In the genomic region with DNA sequence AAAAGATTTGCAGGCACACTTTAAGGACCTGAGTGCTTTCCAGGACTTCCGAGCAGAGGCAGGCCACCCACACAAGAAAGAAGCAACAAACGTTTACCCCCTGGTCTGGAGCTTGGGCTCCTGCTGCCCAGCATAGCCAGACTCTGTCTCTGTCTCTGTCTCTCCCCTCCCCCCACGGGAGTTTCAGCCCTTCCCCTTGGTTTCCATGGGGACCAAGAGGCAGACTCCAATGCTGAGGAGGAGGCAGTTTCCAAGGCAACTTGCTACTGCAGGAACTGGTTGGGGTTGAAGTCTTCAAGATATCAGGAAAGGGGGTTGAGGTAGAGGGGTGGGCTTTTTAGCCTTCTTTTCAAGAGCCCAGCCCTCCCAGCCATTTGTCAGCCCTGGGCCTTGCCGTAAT, we compare ENCODE assay signal across 9 mouse cellular contexts. TPM values are rescaled to one million over a fixed set of nuclear protein-coding genes. Genes with fewer than 3 reads are reported as not detected.
DNase-seq lines count a peak whose midpoint lies in the region; ATAC-seq and TF ChIP-seq lines count a peak whose summit lies in the region.
"Had no signal": no experiment of that assay in that cellular context is flagged by ENCODE, and none has a peak within 500 bp of the region (broad histone marks: within the 10 kb centered on the region; RNA-seq: fewer than 3 reads in every experiment).

No protein-coding gene starts in this region.

- peaks cover 18% of the 10 kb centered on the region for H3K4me1 ChIP-seq in forebrain, embryonic 12.5 days
- H3K4me1 ChIP-seq in neural tube, embryonic 15.5 days: peaks cover 19% of the 10 kb centered on the region

- H3K4me3 ChIP-seq in forebrain, embryonic 12.5 days (replicated peaks): no peak overlapping the region
- no peak overlapping the region for H3K4me3 ChIP-seq in layer of hippocampus, adult 2 months
- no peak overlapping the region for H3K4me3 ChIP-seq in neural tube, embryonic 15.5 days (replicated peaks)

- no peaks in the 10 kb centered on the region for H3K9me3 ChIP-seq in forebrain, embryonic 12.5 days
- no peaks in the 10 kb centered on the region for H3K9me3 ChIP-seq in neural tube, embryonic 15.5 days (replicated peaks)

- no peak for TF ChIP-seq CTCF in layer of hippocampus, adult 2 months (conservative IDR thresholded peaks at IDR 0.05)

- DNase-seq in brain, embryonic 18.5 days (ENCODE audit: low read depth, low spot score): peak; percentile 78
- DNase-seq in layer of hippocampus, adult 2 months (ENCODE audit: low spot score in 2 of 2): peak; percentile 58 to 84
- no peak for DNase-seq in heart, adult 11 months
- DNase-seq in urinary bladder, postnatal 14 days (ENCODE audit: low spot score): no peak
- DNase-seq: cerebellum, adult 8-10 months had no signal

- no peak overlapping the region; the same call in 1 of the 2 replicates for H3K27ac ChIP-seq in forebrain, embryonic 12.5 days
- H3K27ac ChIP-seq in layer of hippocampus, adult 2 months: peak overlapping the region; percentile 84
- H3K27ac ChIP-seq in neural tube, embryonic 15.5 days (replicated peaks): no peak overlapping the region
- H3K27ac ChIP-seq: liver, embryonic 14.5 days had no signal

- no peaks in the 10 kb centered on the region for H3K36me3 ChIP-seq in forebrain, embryonic 12.5 days (replicated peaks)
- no peaks in the 10 kb centered on the region for H3K36me3 ChIP-seq in neural tube, embryonic 15.5 days

- peak; percentile 43 for ATAC-seq in forebrain, embryonic 12.5 days (ENCODE audit: low FRiP score)
- peak; percentile 23; the same call in 1 of the 2 replicates for ATAC-seq in neural tube, embryonic 15.5 days (ENCODE audit: low FRiP score)
- ATAC-seq in megakaryocyte, adult 5-6 weeks (ENCODE audit: poor library complexity, severe bottlenecking): no peak

- H3K4me2 ChIP-seq in forebrain, embryonic 12.5 days: peak overlapping the region; percentile 26
- H3K4me2 ChIP-seq in neural tube, embryonic 15.5 days: no peak overlapping the region

- WGBS in forebrain, embryonic 12.5 days: 25% methylated on average over 4 of the region's 4 CpGs
- 22% methylated on average over 4 of the region's 4 CpGs for WGBS in neural tube, embryonic 15.5 days

- no peak overlapping the region for H3K9ac ChIP-seq in forebrain, embryonic 12.5 days
- H3K9ac ChIP-seq in neural tube, embryonic 15.5 days (replicated peaks): no peak overlapping the region
- H3K9ac ChIP-seq: liver, embryonic 14.5 days had no signal

- H3K27me3 ChIP-seq in forebrain, embryonic 12.5 days: peaks cover 47% of the 10 kb centered on the region
- peaks cover 36% of the 10 kb centered on the region for H3K27me3 ChIP-seq in neural tube, embryonic 15.5 days (replicated peaks)

RNA-seq across cellular contexts. Expression of a gene that starts 10.5 kb away (rescaled TPM):
- polyA plus RNA-seq in forebrain, embryonic 12.5 days (2016; fragmentation: Nextera tagmentation; extraction: Ambion mirVana): 0.04 and 0.08 TPM in 2 replicates
- 10 to 100 TPM; 14.8 to 15.5 TPM for total RNA-seq in layer of hippocampus, adult 2 months (2021)
- not detected in 2 replicates for polyA plus RNA-seq in neural tube, embryonic 15.5 days (2015; fragmentation: Nextera tagmentation; extraction: Ambion mirVana)
- total RNA-seq in megakaryocyte, adult 5-6 weeks (2015): 0.07 and 0.11 TPM in 2 replicates
- 0.07 and 0.12 TPM in 2 replicates for total RNA-seq in megakaryocyte, adult 5-6 weeks (2017)

RNA-seq across cellular contexts. Expression of a gene that starts 14.0 kb away (rescaled TPM):
- 0.19 and 0.36 TPM in 2 replicates for polyA plus RNA-seq in forebrain, embryonic 12.5 days (2016; fragmentation: Nextera tagmentation; extraction: Ambion mirVana)
- 1 to 10 TPM; 2.3 to 2.6 TPM for total RNA-seq in layer of hippocampus, adult 2 months (2021)
- 1.0 and 2.2 TPM in 2 replicates for polyA plus RNA-seq in neural tube, embryonic 15.5 days (2015; fragmentation: Nextera tagmentation; extraction: Ambion mirVana)
- total RNA-seq in megakaryocyte, adult 5-6 weeks (2015): 48.2 and 48.4 TPM in 2 replicates
- total RNA-seq in megakaryocyte, adult 5-6 weeks (2017): 38.1 and 46.9 TPM in 2 replicates

RNA-seq across cellular contexts. Expression of a gene that starts 31.3 kb away (rescaled TPM):
- polyA plus RNA-seq in forebrain, embryonic 12.5 days (2016; fragmentation: Nextera tagmentation; extraction: Ambion mirVana): 22.3 and 24.4 TPM in 2 replicates
- 10 to 100 TPM; 62.1 to 66.7 TPM for total RNA-seq in layer of hippocampus, adult 2 months (2021)
- 22.0 and 23.5 TPM in 2 replicates for polyA plus RNA-seq in neural tube, embryonic 15.5 days (2015; fragmentation: Nextera tagmentation; extraction: Ambion mirVana)
- total RNA-seq in megakaryocyte, adult 5-6 weeks (2015): 12.0 and 15.3 TPM in 2 replicates
- total RNA-seq in megakaryocyte, adult 5-6 weeks (2017): 10.6 and 11.2 TPM in 2 replicates

RNA-seq across cellular contexts. Expression of a gene that starts 48.2 kb away (rescaled TPM):
- polyA plus RNA-seq in forebrain, embryonic 12.5 days (2016; fragmentation: Nextera tagmentation; extraction: Ambion mirVana): 2.8 TPM in 2 replicates
- 1 to 10 TPM; 7.6 to 9.6 TPM for total RNA-seq in layer of hippocampus, adult 2 months (2021)
- polyA plus RNA-seq in neural tube, embryonic 15.5 days (2015; fragmentation: Nextera tagmentation; extraction: Ambion mirVana): 0.97 and 1.2 TPM in 2 replicates
- total RNA-seq in megakaryocyte, adult 5-6 weeks (2015): 0.16 TPM in 1 of 2 replicates, not detected in the other
- 0.44 and 0.53 TPM in 2 replicates for total RNA-seq in megakaryocyte, adult 5-6 weeks (2017)

RNA-seq across cellular contexts. Expression of a gene that starts 51.1 kb away (rescaled TPM):
- 4.4 and 6.5 TPM in 2 replicates for polyA plus RNA-seq in forebrain, embryonic 12.5 days (2016; fragmentation: Nextera tagmentation; extraction: Ambion mirVana)
- total RNA-seq in layer of hippocampus, adult 2 months (2021): 10 to 100 TPM; 57.5 to 65.7 TPM
- 40.2 and 42.4 TPM in 2 replicates for polyA plus RNA-seq in neural tube, embryonic 15.5 days (2015; fragmentation: Nextera tagmentation; extraction: Ambion mirVana)
- total RNA-seq in megakaryocyte, adult 5-6 weeks (2015): not detected in 2 replicates
- not detected in 2 replicates for total RNA-seq in megakaryocyte, adult 5-6 weeks (2017)

Comparison
In these comparisons a context has a peak if more than half of its experiments do, and no peak if none do; other contexts are left out.
1. DNase-seq: peak in brain, embryonic 18.5 days (single experiment) and layer of hippocampus, adult 2 months (2 of 2); none in heart, adult 11 months (single experiment) and urinary bladder, postnatal 14 days (single experiment).
2. RNA of a gene that starts 10.5 kb away (total RNA-seq): 14.8 to 15.5 TPM in layer of hippocampus, adult 2 months; 0.07 to 0.12 TPM in megakaryocyte, adult 5-6 weeks; every median in the first group is over 10 times any median in the second.
3. RNA of a gene that starts 14.0 kb away (total RNA-seq): 38.1 to 48.4 TPM in megakaryocyte, adult 5-6 weeks; 2.3 to 2.6 TPM in layer of hippocampus, adult 2 months; every median in the first group is over 10 times any median in the second.